Mouse (Mus musculus) G1E (cell line): Measurements from ENCODE around the gene Cdc20. TPM values are rescaled to one million over a fixed set of nuclear protein-coding genes. Genes with fewer than 3 reads are reported as not detected.

Source experiments
- ATAC-seq: 2 replicates; pipeline ENCODE4 v1.8.0; 2016; ENCODE audit warnings: mild to moderate bottlenecking; ENCODE audit not compliant: insufficient number of reproducible peaks, poor library complexity, low FRiP score, severe bottlenecking; ENCODE audit errors: extremely low read depth
- DNase-seq: peaks from one replicate; pipeline ENCODE4 v3.0.0; 2012; ENCODE audit warnings: low spot score
- H3K27me3 ChIP-seq: 2 replicates; pipeline ENCODE4 v1.6.1; 2012; ENCODE audit warnings: mild to moderate bottlenecking, low read length, inconsistent platforms; ENCODE audit not compliant: insufficient read depth
- H3K36me3 ChIP-seq: replicated peaks from 2 replicates; pipeline ENCODE3; 2012; ENCODE audit warnings: mild to moderate bottlenecking, inconsistent platforms
- H3K4me1 ChIP-seq: 2 replicates; pipeline ENCODE4 v1.6.1; 2012; ENCODE audit warnings: low read depth, low read length, inconsistent platforms, mixed read lengths; ENCODE audit not compliant: insufficient read depth
- H3K4me3 ChIP-seq: 2 replicates; pipeline ENCODE4 v1.5.1; 2012; ENCODE audit warnings: low read depth, mild to moderate bottlenecking, inconsistent platforms, low read length, moderate library complexity, mixed read lengths
- H3K9me3 ChIP-seq: replicated peaks from 2 replicates; pipeline ENCODE4 v1.6.1; 2012; ENCODE audit warnings: inconsistent platforms
- CTCF ChIP-seq: IDR thresholded peaks from 2 replicates; pipeline ENCODE4 v1.5.1; 2012; ENCODE audit warnings: low read depth, low read length, inconsistent platforms, mixed read lengths
- GATA1 ChIP-seq: IDR thresholded peaks from 2 replicates; pipeline ENCODE4 v1.6.1; 2012; ENCODE audit warnings: borderline replicate concordance, low read length, inconsistent platforms, mixed read lengths
- GATA2 ChIP-seq: IDR thresholded peaks from 2 replicates; pipeline ENCODE4 v1.6.1; 2012; ENCODE audit warnings: low read depth, low read length, inconsistent platforms, borderline replicate concordance
- POLR2AphosphoS5 ChIP-seq: IDR thresholded peaks from 2 replicates; pipeline ENCODE4 v1.6.1; 2012; ENCODE audit warnings: low read depth, low read length, inconsistent platforms; ENCODE audit not compliant: insufficient replicate concordance
- TAL1 ChIP-seq: conservative IDR thresholded peaks from 2 replicates; pipeline ENCODE4 v1.6.1; 2012; ENCODE audit warnings: low read depth, low read length, inconsistent platforms, mixed read lengths
- polyA plus RNA-seq: library from polyadenylated mRNA; stranded (reverse); fragments of >175 nt; gene quantifications from 2 replicates; pipeline ENCODE4 v1.2.3, GENCODE M21; 2012
- total RNA-seq, 2 experiments: library from RNA; stranded (forward) in 1 of 2; stranded (reverse) in 1 of 2; fragments of 200-1000 nt in 1 of 2; fragments of >200 nt in 1 of 2; fragmentation: Nextera tagmentation in 1 of 2; gene quantifications; 2 replicates each; pipeline ENCODE4 v1.2.3; 2014 to 2017

Gene Cdc20
- total and polyA plus RNA-seq, 3 experiments = 43.7 to 153 (median 86.2) TPM

DNA sequence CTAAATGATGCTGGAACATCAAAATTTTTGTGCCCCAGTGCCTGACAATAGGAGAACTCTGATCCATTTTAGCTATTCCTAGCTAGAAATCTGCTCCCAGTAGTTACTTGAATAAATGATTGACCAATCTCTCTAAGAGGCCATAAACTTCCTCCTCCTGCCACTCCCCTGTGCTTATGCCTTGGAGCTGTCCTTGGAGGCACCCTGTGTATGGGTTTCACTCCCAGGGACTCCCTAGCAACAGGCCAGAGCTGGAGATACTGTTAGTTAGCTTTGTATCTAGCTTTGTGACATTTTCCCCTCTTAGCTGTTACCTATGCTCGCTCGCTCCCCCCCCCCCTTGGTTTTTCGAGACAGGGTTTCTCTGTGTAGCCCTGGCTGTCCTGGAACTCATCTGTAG, 15.8 kb downstream of the Cdc20 start:
- Histone ChIP-seq H3K9me3 (no peaks in the 10 kb centered on the region), H3K27me3 (no peaks in the 10 kb centered on the region), H3K36me3 (peaks cover 70% of the 10 kb centered on the region), H3K4me1 (peaks cover 43% of the 10 kb centered on the region), H3K4me3 (no peak overlapping the region)
- no peak for ATAC-seq
- no peak for TF ChIP-seq CTCF
- TF ChIP-seq GATA2 = no peak
- no peak for TF ChIP-seq POLR2AphosphoS5
- TF ChIP-seq GATA1 = no peak
- no peak for TF ChIP-seq TAL1
- no peak for DNase-seq

DNA sequence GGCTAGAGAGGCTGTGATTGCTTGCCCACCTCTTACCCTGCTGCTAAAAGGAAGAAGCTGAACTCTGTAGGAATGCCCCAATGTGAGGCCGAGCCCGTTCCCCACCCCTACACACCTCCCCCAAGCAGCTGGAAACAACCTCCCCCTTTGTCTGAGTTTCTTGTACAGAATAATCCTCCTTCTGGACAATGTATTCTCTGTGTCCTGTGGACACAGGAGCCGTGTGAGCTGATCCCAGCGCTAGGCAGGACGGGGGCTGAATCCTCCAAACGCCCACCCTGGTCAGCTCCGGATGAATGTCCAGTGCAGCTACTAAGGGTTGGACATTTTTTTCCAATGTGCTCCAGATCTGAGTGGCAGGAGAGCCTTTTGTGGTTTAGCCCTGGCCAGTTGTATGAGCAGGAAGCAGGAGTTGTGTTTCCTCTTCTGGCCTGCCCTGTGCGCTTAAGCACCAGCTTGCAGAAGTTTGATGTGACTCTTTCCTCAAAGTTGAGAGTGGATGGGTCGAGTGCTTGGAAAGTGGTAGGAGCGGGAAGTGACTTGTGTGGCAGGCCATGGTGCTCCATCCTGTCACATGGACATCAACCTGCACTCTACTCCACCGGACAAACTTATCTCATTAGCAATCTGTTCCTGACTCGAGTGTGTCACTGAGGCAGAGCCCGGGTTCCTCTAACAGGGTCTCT, 19.9 kb downstream of the Cdc20 start:
- Histone ChIP-seq H3K36me3 (peaks cover 98% of the 10 kb centered on the region), H3K4me3 (no peak overlapping the region), H3K9me3 (no peaks in the 10 kb centered on the region), H3K4me1 (peaks cover 15% of the 10 kb centered on the region; the same call in 1 of the 2 replicates), H3K27me3 (no peaks in the 10 kb centered on the region)
- DNase-seq (no peak), ATAC-seq (no peak)
- no peak for TF ChIP-seq GATA1
- no peak for TF ChIP-seq POLR2AphosphoS5
- no peak for TF ChIP-seq CTCF
- TF ChIP-seq GATA2 = no peak

DNA sequence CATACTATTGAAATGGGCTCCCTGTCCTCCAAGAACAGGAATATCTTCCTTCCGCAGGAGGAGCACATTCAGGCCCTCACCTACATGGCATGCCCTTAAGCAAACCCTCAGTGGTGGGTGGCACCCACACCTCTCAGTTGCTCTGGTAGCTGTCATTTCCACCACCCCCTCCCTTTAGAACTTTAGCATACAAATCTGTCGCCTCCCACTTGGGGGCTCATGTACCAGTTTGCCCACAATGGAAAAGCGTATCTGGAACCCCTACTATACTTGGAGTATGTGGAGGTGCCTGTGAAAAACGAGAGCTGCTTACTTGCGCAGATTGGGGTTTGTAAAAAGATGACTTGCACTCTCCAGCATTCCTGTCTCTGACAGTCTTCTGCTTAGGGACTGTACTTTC, 20.8 kb downstream of the Cdc20 start:
- H3K27me3 ChIP-seq = no peaks in the 10 kb centered on the region
- DNase-seq (no peak), ATAC-seq (no peak)
- H3K4me3 ChIP-seq = no peak overlapping the region
- peaks cover 98% of the 10 kb centered on the region for H3K36me3 ChIP-seq
- peaks cover 16% of the 10 kb centered on the region; the same call in 1 of the 2 replicates for H3K4me1 ChIP-seq
- TF ChIP-seq TAL1 (no peak), GATA2 (no peak), CTCF (no peak), GATA1 (no peak), POLR2AphosphoS5 (no peak)
- no peaks in the 10 kb centered on the region for H3K9me3 ChIP-seq

DNA sequence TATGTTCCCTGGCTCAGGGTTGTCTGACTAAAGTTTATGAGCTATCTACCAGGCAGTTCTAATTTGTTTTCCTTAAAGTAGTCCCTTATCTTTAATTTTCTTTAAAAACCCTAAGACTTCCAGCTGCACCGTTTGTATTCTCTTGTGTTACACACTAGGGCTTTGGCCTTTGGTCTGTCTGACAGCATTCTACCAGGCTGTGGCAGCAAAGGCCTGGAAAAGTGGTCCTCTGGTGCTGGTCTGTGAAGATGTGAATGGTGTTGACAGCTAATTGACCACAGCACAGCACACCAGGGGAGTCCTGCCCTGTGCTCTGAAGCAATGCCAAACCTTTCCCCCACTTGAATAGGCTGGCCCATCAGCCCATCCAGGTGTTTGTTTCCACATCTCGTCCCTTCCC, 21.4 kb downstream of the Cdc20 start:
- Histone ChIP-seq H3K36me3 (peaks cover 98% of the 10 kb centered on the region), H3K4me3 (no peak overlapping the region), H3K9me3 (no peaks in the 10 kb centered on the region), H3K27me3 (no peaks in the 10 kb centered on the region), H3K4me1 (peaks cover 18% of the 10 kb centered on the region)
- ATAC-seq (no peak), DNase-seq (no peak)
- TF ChIP-seq TAL1 = no peak
- TF ChIP-seq GATA1 = no peak
- TF ChIP-seq CTCF = no peak
- no peak for TF ChIP-seq POLR2AphosphoS5
- no peak for TF ChIP-seq GATA2

DNA sequence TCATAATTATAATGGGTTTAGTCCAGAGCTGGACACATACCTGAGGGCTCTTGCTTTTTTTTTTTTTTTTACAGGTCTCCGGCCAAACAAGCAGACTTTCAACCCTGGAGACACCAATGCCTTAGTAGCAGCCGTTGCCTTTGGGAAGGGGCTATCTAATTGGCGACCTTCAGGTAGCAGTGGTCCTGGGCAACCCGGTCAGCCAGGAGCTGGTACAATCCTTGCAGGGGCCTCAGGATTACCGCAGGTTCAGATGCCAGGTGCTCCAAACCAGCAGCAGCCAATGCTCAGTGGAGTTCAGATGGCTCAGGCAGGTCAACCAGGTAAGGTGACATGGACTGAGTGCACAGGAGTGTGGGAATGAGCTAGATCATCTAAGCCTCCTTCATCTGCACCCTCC, 23.6 kb downstream of the Cdc20 start:
- Histone ChIP-seq H3K9me3 (no peaks in the 10 kb centered on the region), H3K4me1 (peaks cover 30% of the 10 kb centered on the region), H3K36me3 (peaks cover 84% of the 10 kb centered on the region), H3K27me3 (no peaks in the 10 kb centered on the region), H3K4me3 (no peak overlapping the region)
- DNase-seq (no peak), ATAC-seq (no peak)
- TF ChIP-seq GATA2 (no peak), CTCF (no peak), TAL1 (no peak), GATA1 (no peak), POLR2AphosphoS5 (no peak)

DNA sequence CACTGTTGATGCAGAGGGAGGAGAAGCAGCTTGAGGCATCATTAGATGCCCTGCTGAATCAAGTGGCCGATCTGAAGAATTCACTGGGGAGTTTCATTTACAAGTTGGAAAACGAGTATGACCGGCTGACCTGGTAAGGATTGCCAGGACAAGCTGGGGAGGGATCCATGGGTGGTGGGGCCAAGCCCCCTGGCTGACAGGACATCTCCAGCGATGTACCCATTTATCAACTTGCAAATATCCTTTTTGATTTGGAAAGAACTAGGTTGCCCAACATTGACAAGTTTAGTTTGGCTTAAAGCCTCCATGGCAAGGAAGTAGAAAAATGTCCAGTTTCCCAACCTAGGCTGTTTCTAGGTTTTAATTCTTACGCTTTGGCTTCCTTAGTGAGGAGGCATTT, 26.3 kb downstream of the Cdc20 start:
- DNase-seq (no peak), ATAC-seq (no peak)
- Histone ChIP-seq H3K27me3 (no peaks in the 10 kb centered on the region), H3K9me3 (no peaks in the 10 kb centered on the region), H3K36me3 (peaks cover 72% of the 10 kb centered on the region), H3K4me1 (peaks cover 43% of the 10 kb centered on the region), H3K4me3 (no peak overlapping the region; the same call in 1 of the 2 replicates)
- TF ChIP-seq TAL1 = no peak
